Mouse (Mus musculus) central nervous system, embryonic 18 days (tissue): Measurements from ENCODE around the gene Rnf146. TPM values are rescaled to one million over a fixed set of nuclear protein-coding genes. Genes with fewer than 3 reads are reported as not detected.

Source experiments
- polyA plus RNA-seq: library from polyadenylated mRNA; depleted of rRNA; stranded (reverse); fragments of >200 nt; gene quantifications from 2 replicates; pipeline ENCODE4 v1.2.3, GENCODE M21; 2012; rRNA removed

Rnf146 gene
- 87.7 and 96.8 TPM in 2 replicates for polyA plus RNA-seq

DNA sequence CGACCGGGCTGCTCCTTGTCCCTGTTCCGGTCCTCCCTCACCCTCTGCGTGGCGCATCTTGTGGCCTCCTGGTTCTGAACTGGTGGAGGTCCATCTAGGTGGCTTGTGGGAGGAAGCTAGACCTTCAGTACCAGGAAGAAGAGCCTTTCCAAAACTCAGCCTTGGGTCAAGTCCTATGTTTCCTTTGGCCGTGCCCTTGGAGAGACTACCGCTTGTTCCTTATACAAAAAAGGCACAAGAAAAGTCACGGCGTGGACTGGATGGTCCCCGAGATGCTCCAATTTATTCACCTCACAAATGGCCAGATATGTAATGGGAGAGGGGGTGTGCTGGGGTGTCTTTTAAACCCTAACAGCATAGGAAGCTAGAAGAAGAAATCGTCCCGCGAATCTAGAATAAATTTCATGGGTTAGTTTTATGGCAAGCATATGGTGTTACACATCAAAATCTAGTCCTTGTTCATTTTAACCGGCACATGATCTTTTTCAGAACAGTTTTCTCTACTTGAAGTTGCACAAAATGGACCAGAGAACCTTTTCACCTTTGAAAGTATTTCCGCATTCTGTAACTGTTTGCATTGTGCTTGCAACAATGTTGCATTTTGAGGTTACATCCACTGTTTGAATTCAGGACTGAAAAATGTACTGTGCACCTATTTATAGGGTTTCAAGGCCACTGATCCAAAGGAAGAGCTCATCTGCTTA lies at the start of gene Rnf146:
Gene Rnf146, minus strand, starts transcription at position 246 of the 704 bp plus-strand sequence.

GRCm38 (mm10) chr10:29313064-29313638 lies 49.1 kb downstream of the Rnf146 start, which contains the start of gene Echdc1:
Gene Echdc1 (plus strand): TSS chr10:29313166.

Other genes starting within 250 kb of the Rnf146 start
- 72.5 and 77.8 TPM in 2 replicates for gene Soga3, start 218.6 kb downstream of the Rnf146 start, polyA plus RNA-seq
- 18.0 and 20.8 TPM in 2 replicates for gene Gm49353, start 163.5 kb downstream of the Rnf146 start, polyA plus RNA-seq
- 91.2 and 94.2 TPM in 2 replicates for gene 9330159F19Rik, start 150.8 kb downstream of the Rnf146 start, polyA plus RNA-seq
- 17.9 and 21.6 TPM in 2 replicates for gene Echdc1, start 49.3 kb downstream of the Rnf146 start, polyA plus RNA-seq
- 3.2 and 4.3 TPM in 2 replicates for gene Rspo3, start 173.4 kb upstream of the Rnf146 start, polyA plus RNA-seq